Mouse (Mus musculus): ENCODE data around the gene Madcam1.

- TF ChIP-seq CTCF (conservative IDR thresholded peaks at IDR 0.05; ENCODE audit: low read length) (no peak), POU5F1 (IDR thresholded peaks at IDR 0.05; ENCODE audit: borderline replicate concordance, low read length) (no peak), NANOG (IDR thresholded peaks at IDR 0.05; ENCODE audit: borderline replicate concordance, low read length) (no peak)
Measured at GRCm38 (mm10) chr10:79700676-79701075, 36.3 kb downstream of the Madcam1 start.
